Mouse (Mus musculus): Measurements from ENCODE around the gene Slc37a1.

Slc37a1 gene

GRCm38 (mm10) chr17:31286492-31286891 is at the start of gene Slc37a1:
Gene Slc37a1 (plus strand): TSS chr17:31286792.
- no peak for DNase-seq

- DNase-seq: no peak
These were observed 48.2 kb upstream of the Slc37a1 start for GRCm38 (mm10) chr17:31238234-31239020.

- no peak for DNase-seq
These were observed 45.4 kb upstream of the Slc37a1 start for GRCm38 (mm10) chr17:31241156-31241555.

GRCm38 (mm10) chr17:31242764-31243163 is 43.8 kb upstream of the Slc37a1 start:
- no peak for DNase-seq

- no peak for DNase-seq
These were observed 41.3 kb upstream of the Slc37a1 start for GRCm38 (mm10) chr17:31245321-31245720.

- no peak for DNase-seq
These were observed 39.4 kb upstream of the Slc37a1 start for GRCm38 (mm10) chr17:31247144-31247543.

- DNase-seq: no peak
These were observed 32.6 kb upstream of the Slc37a1 start for GRCm38 (mm10) chr17:31253951-31254350.

- peak; percentile 90 for DNase-seq
These were observed 32.1 kb upstream of the Slc37a1 start for GRCm38 (mm10) chr17:31254463-31254931.

GRCm38 (mm10) chr17:31257149-31257548 is 29.4 kb upstream of the Slc37a1 start:
- no peak for DNase-seq

GRCm38 (mm10) chr17:31257898-31258297 is 28.7 kb upstream of the Slc37a1 start:
- no peak for DNase-seq

GRCm38 (mm10) chr17:31258310-31258865 is 28.2 kb upstream of the Slc37a1 start:
- DNase-seq: no peak

GRCm38 (mm10) chr17:31259145-31259544 is 27.4 kb upstream of the Slc37a1 start:
- no peak for DNase-seq

GRCm38 (mm10) chr17:31259825-31260224 is 26.8 kb upstream of the Slc37a1 start:
- DNase-seq: no peak

- DNase-seq: peak; percentile 94
These were observed 26.2 kb upstream of the Slc37a1 start for GRCm38 (mm10) chr17:31260430-31260829.

GRCm38 (mm10) chr17:31261352-31261751 is 25.2 kb upstream of the Slc37a1 start:
- peak; percentile 70 for DNase-seq

- no peak for DNase-seq
These were observed 23.9 kb upstream of the Slc37a1 start for GRCm38 (mm10) chr17:31262715-31263114.

- no peak for DNase-seq
These were observed 22.8 kb upstream of the Slc37a1 start for GRCm38 (mm10) chr17:31263770-31264169.

GRCm38 (mm10) chr17:31264372-31264771 is 22.2 kb upstream of the Slc37a1 start:
- no peak for DNase-seq

GRCm38 (mm10) chr17:31265171-31265572 is 21.4 kb upstream of the Slc37a1 start:
- no peak for DNase-seq

GRCm38 (mm10) chr17:31265831-31266230 is 20.8 kb upstream of the Slc37a1 start:
- no peak for DNase-seq

GRCm38 (mm10) chr17:31266321-31266950 is 20.2 kb upstream of the Slc37a1 start:
- DNase-seq: no peak

GRCm38 (mm10) chr17:31267138-31267537 is 19.5 kb upstream of the Slc37a1 start:
- DNase-seq: no peak

- no peak for DNase-seq
These were observed 19.0 kb upstream of the Slc37a1 start for GRCm38 (mm10) chr17:31267603-31268002.

GRCm38 (mm10) chr17:31268016-31268415 is 18.6 kb upstream of the Slc37a1 start:
- no peak for DNase-seq
